Mouse (Mus musculus) C2C12 (cell line): ENCODE measurements around the gene Adprhl1. TPM values are rescaled to one million over a fixed set of nuclear protein-coding genes. Genes with fewer than 3 reads are reported as not detected.

Experiments used
- H3K27me3 ChIP-seq: one replicate; pipeline ENCODE4 v1.6.1; 2011; ENCODE audit not compliant: control insufficient read depth, insufficient read depth, insufficient read length
- H3K36me3 ChIP-seq: one replicate; pipeline ENCODE4 v1.6.1; 2011; ENCODE audit not compliant: control insufficient read depth, insufficient read depth
- H3K4me3 ChIP-seq: one replicate; pipeline ENCODE4 v1.5.1; 2011; ENCODE audit warnings: mild to moderate bottlenecking, control low read depth; ENCODE audit not compliant: poor library complexity, insufficient read depth, severe bottlenecking
- H3K79me2 ChIP-seq: one replicate; pipeline ENCODE4 v1.6.1; 2011; ENCODE audit not compliant: control insufficient read depth, insufficient read depth
- H3K79me3 ChIP-seq: one replicate; pipeline ENCODE4 v1.6.1; 2011; ENCODE audit warnings: low read depth, control low read depth
- H3ac ChIP-seq: one replicate; pipeline ENCODE3; 2011; ENCODE audit warnings: low read depth; ENCODE audit not compliant: control insufficient read depth, insufficient read length
- CEBPB ChIP-seq: IDR thresholded peaks from one replicate; pipeline ENCODE4 v1.6.1; 2011; ENCODE audit warnings: low read depth, mild to moderate bottlenecking, control low read depth, moderate library complexity
- CTCF ChIP-seq: IDR thresholded peaks from one replicate; pipeline ENCODE4 v1.5.1; 2011; ENCODE audit not compliant: control insufficient read depth, insufficient read depth, insufficient read length
- FOSL1 ChIP-seq: IDR thresholded peaks from one replicate; pipeline ENCODE4 v1.8.0; 2011; ENCODE audit warnings: mild to moderate bottlenecking, low read length; ENCODE audit not compliant: poor library complexity, insufficient read depth, severe bottlenecking
- MAX ChIP-seq: IDR thresholded peaks from one replicate; pipeline ENCODE4 v1.6.1; 2011; ENCODE audit warnings: mild to moderate bottlenecking, control low read depth
- MYOD1 ChIP-seq: IDR thresholded peaks from one replicate; pipeline ENCODE4 v1.6.1; 2011; ENCODE audit warnings: low read depth; ENCODE audit not compliant: control insufficient read depth, insufficient read length
- MYOG ChIP-seq: IDR thresholded peaks from one replicate; pipeline ENCODE4 v1.6.1; 2011; ENCODE audit not compliant: control insufficient read depth, insufficient read length; ENCODE audit errors: extremely low read depth
- USF1 ChIP-seq: IDR thresholded peaks from one replicate; pipeline ENCODE4 v1.6.1; 2011; ENCODE audit warnings: low read depth, mild to moderate bottlenecking, control low read depth, moderate library complexity
- polyA plus RNA-seq: library from polyadenylated mRNA; unstranded; fragments of >200 nt; fragmentation: generic; extraction: Trizol; gene quantifications from one replicate; pipeline ENCODE4 v1.2.1, GENCODE M21; 2012; ENCODE audit warnings: missing spikeins

The Adprhl1 gene
- polyA plus RNA-seq, 1 experiment, result 0.04 TPM

DNA sequence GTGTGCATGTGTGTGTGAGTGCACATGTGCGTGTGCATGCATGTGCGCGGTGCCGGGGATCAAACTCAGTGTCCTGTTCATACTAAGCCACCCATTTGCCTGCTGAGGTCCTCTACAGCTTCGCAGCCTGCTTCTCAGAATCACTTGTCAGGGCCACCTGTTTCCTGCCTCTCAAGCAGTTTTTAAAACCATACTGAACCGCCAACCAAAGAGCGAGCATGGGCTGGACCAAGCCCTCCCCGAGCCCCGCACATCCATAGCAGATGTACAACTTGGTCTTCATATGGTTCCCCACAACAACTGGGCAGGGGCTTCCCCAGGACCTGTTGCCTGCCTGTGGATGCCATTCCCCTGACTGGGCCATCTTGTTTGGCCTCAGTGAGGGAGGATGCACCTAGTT lies 13.9 kb downstream of the Adprhl1 start:
- TF ChIP-seq MAX, result no peak
- no peak for TF ChIP-seq MYOD1
- TF ChIP-seq CTCF, result no peak
- TF ChIP-seq FOSL1, result no peak
- no peak for TF ChIP-seq MYOG
- no peak for TF ChIP-seq USF1
- no peak for TF ChIP-seq CEBPB

DNA sequence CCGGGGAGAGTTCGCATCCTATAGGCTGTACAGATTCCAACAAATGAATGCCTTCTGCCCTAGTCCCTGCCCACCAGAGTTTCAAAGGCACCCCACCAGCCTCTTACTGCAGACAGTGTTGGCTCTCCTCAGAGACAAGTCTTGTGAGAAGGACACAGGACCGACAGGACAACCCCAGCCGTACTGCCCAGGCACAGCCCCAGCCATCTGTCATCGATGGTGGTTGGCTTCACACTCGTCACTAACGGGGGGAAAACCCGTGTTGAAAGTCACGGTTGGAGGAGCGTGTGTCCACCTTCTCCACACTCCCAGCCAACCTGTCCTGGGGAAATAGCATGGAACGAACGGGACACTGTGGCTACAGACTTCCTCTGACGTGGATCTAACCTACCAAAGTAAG lies 19.2 kb downstream of the Adprhl1 start:
- Histone ChIP-seq H3K79me2 (no peaks in the 10 kb centered on the region), H3K79me3 (no peaks in the 10 kb centered on the region), H3ac (no peak overlapping the region), H3K36me3 (no peaks in the 10 kb centered on the region), H3K4me3 (no peak overlapping the region), H3K27me3 (peaks cover 74% of the 10 kb centered on the region)
- TF ChIP-seq MYOD1, result no peak
- no peak for TF ChIP-seq MYOG
- TF ChIP-seq CTCF, result no peak
- TF ChIP-seq MAX, result no peak
- no peak for TF ChIP-seq FOSL1
- no peak for TF ChIP-seq CEBPB
- no peak for TF ChIP-seq USF1

More for the DNA sequence above, 13.9 kb downstream of the Adprhl1 start:
- Histone ChIP-seq H3K27me3 (peaks cover 70% of the 10 kb centered on the region), H3ac (no peak overlapping the region), H3K79me3 (no peaks in the 10 kb centered on the region), H3K4me3 (no peak overlapping the region), H3K79me2 (no peaks in the 10 kb centered on the region), H3K36me3 (no peaks in the 10 kb centered on the region)

DNA sequence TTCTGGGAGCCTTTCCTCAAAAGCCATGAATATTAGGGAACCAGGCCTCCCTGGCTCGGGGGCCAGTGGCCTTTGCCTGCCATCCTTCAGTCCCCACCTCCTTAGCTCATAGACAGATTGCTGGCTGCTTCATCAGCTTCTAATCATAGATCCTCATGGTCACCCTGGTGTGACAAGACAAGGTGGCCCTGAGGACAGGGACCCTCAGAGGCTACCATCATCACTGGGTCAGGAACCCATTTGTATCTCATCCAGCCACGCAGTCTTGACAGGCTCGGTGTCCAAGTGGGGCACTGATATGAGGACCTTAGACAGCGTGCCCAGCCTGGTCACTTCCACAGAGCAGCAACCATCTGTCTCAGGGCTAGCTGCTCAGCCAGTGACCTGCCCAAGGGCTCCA lies 23.5 kb downstream of the Adprhl1 start:
- Histone ChIP-seq H3ac (no peak overlapping the region), H3K79me2 (no peaks in the 10 kb centered on the region), H3K4me3 (no peak overlapping the region), H3K27me3 (peaks cover 72% of the 10 kb centered on the region), H3K36me3 (no peaks in the 10 kb centered on the region), H3K79me3 (no peaks in the 10 kb centered on the region)
- TF ChIP-seq MYOG (no peak), CEBPB (no peak), USF1 (no peak), FOSL1 (no peak), MYOD1 (no peak), CTCF (no peak), MAX (no peak)

DNA sequence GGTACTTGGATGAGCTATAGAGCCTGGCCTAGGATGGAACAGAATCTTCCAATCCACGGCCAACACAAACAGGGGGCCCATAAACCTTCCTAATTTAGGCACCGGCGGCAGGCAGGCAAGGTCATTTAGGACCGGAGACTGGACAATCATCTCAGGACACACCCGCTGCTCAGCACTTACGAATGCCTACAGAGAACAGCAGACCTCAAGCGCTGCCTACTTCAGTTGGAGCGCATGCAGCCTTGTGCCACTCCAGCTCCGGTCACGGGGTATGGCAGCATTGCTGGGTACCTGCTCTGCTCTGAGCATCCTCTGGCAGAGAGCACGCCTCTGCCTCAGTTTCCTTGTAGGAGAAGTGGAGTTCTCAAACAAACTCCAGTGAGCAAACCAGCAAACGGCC lies 24.2 kb downstream of the Adprhl1 start:
- Histone ChIP-seq H3K36me3 (no peaks in the 10 kb centered on the region), H3ac (no peak overlapping the region), H3K27me3 (peaks cover 69% of the 10 kb centered on the region), H3K79me2 (no peaks in the 10 kb centered on the region), H3K79me3 (no peaks in the 10 kb centered on the region), H3K4me3 (no peak overlapping the region)
- TF ChIP-seq MYOD1 (no peak), CEBPB (no peak), MYOG (no peak), USF1 (no peak), MAX (no peak), FOSL1 (no peak), CTCF (no peak)

DNA sequence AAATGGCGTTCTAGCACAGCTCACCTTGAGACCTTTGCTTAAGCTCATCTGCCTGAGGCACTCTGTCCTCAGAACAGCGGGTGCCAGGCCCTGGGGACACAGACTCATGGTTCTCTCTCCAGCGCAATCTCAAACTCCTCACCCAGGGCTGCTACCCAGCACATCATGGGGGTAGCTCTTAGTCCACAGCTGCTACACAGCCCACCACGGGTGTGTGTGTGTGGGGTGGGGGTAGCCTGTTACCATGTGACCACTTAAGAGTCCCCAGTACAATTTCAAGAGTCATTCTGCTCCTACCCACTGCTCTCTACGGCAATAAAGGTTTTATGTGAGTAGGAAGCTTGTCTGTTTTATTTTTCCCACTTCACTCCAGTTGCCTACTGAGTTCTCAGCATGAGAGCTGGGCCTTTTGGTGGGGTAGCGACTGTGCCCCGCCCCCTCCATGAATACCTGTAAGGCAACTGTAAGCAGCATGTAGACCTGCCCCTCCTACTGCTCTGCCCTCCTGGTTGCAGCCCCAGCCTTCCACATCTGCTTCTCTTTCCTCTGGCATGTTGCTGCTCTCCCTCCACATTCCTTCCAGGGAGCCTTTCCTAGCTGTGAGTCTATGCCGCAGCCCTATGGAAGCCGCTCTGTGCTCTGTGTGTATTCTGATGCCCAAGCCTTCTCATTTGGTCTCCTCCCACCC lies 24.9 kb downstream of the Adprhl1 start:
- Histone ChIP-seq H3K79me2 (no peaks in the 10 kb centered on the region), H3K79me3 (no peaks in the 10 kb centered on the region), H3K27me3 (peaks cover 68% of the 10 kb centered on the region), H3K36me3 (no peaks in the 10 kb centered on the region), H3ac (no peak overlapping the region), H3K4me3 (no peak overlapping the region)
- TF ChIP-seq MYOG (no peak), USF1 (no peak), MAX (no peak), MYOD1 (no peak)

DNA sequence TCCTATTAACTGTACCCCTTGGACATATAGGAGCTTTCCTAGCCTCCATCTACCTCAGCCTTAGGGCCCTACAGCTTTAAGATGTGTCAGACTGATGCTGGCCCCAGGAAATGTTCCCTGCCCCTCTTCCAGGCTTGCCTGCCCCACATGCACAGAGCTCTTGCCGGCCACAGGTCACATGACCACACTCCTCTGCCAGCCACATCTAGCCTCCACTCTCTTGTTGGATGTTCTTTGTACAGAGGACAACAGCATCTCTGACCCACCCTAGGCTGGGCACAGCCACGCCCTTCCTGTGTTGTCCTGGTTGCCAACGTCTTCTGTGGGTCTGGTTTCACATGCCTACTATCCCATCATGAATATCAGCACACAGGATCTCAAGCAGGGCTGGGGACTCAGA lies 26.8 kb downstream of the Adprhl1 start:
- Histone ChIP-seq H3K79me2 (no peaks in the 10 kb centered on the region), H3ac (no peak overlapping the region), H3K4me3 (no peak overlapping the region), H3K36me3 (no peaks in the 10 kb centered on the region), H3K27me3 (peaks cover 68% of the 10 kb centered on the region), H3K79me3 (no peaks in the 10 kb centered on the region)
- TF ChIP-seq MYOG (no peak), USF1 (peak; percentile 74)
